Mouse (Mus musculus): ENCODE data around the gene Csf3r. TPM values are rescaled to one million over a fixed set of nuclear protein-coding genes. Genes with fewer than 3 reads are reported as not detected.

Gene Csf3r
- polyA plus RNA-seq, 1 experiment from 2014 or later, result 1.0 TPM

- Histone ChIP-seq H3K9me3 (replicated peaks) (no peaks in the 10 kb centered on the region), H3K9ac (no peak overlapping the region), H3K27ac (replicated peaks) (peak overlapping the region; percentile 30; the same call in 1 of the 2 replicates), H3K27me3 (no peaks in the 10 kb centered on the region), H3K36me3 (0 out of 2 replicates have a peak, but pooled peaks cover 3% of the 10 kb centered on the region), H3K4me1 (peaks cover 5% of the 10 kb centered on the region; the same call in 1 of the 2 replicates), H3K4me3 (replicated peaks) (no peak overlapping the region), H3K4me2 (replicated peaks) (no peak overlapping the region)
- 20% methylated on average over 7 of the region's 7 CpGs for WGBS
- peak; percentile 87 for ATAC-seq (ENCODE audit: insufficient number of reproducible peaks, low FRiP score, low TSS enrichment, low read depth)
These were observed 61.7 kb downstream of the Csf3r start for GRCm38 (mm10) chr4:126085996-126086576.

GRCm38 (mm10) chr4:126090101-126090847 is 65.9 kb downstream of the Csf3r start:
- no peak overlapping the region for H3K4me3 ChIP-seq (replicated peaks)
- H3K27ac ChIP-seq (replicated peaks), result no peak overlapping the region
- H3K4me2 ChIP-seq (replicated peaks), result no peak overlapping the region
- no peak overlapping the region for H3K9ac ChIP-seq
- no peak for ATAC-seq (ENCODE audit: insufficient number of reproducible peaks, low FRiP score, low TSS enrichment, low read depth)
- H3K4me1 ChIP-seq, result peaks cover 5% of the 10 kb centered on the region; the same call in 1 of the 2 replicates
- H3K9me3 ChIP-seq (replicated peaks), result no peaks in the 10 kb centered on the region
- H3K27me3 ChIP-seq, result no peaks in the 10 kb centered on the region
- 70% methylated on average over 7 of the region's 7 CpGs for WGBS
- H3K36me3 ChIP-seq, result no peaks in the 10 kb centered on the region

- Histone ChIP-seq H3K4me1 (peaks cover 5% of the 10 kb centered on the region; the same call in 1 of the 2 replicates), H3K36me3 (no peaks in the 10 kb centered on the region), H3K4me2 (replicated peaks) (no peak overlapping the region), H3K9ac (no peak overlapping the region), H3K27ac (replicated peaks) (no peak overlapping the region), H3K9me3 (replicated peaks) (no peaks in the 10 kb centered on the region), H3K4me3 (replicated peaks) (no peak overlapping the region), H3K27me3 (no peaks in the 10 kb centered on the region)
- WGBS, result 72% methylated on average over 4 of the region's 4 CpGs
- no peak for ATAC-seq (ENCODE audit: insufficient number of reproducible peaks, low FRiP score, low TSS enrichment, low read depth)
These were observed 66.4 kb downstream of the Csf3r start for GRCm38 (mm10) chr4:126090848-126091124.

GRCm38 (mm10) chr4:126091873-126092272 is 67.5 kb downstream of the Csf3r start:
- H3K4me3 ChIP-seq (replicated peaks), result no peak overlapping the region
- H3K9me3 ChIP-seq (replicated peaks), result no peaks in the 10 kb centered on the region
- H3K9ac ChIP-seq, result no peak overlapping the region
- H3K36me3 ChIP-seq, result no peaks in the 10 kb centered on the region
- no peak for ATAC-seq (ENCODE audit: insufficient number of reproducible peaks, low FRiP score, low TSS enrichment, low read depth)
- H3K27me3 ChIP-seq, result no peaks in the 10 kb centered on the region
- H3K27ac ChIP-seq (replicated peaks), result no peak overlapping the region
- no peak overlapping the region for H3K4me2 ChIP-seq (replicated peaks)
- 75% methylated on average over 8 of the region's 8 CpGs for WGBS
- peaks cover 2% of the 10 kb centered on the region for H3K4me1 ChIP-seq

Other genes starting within 250 kb of the Csf3r start
- 128 and 137 TPM in 2 replicates for gene Mrps15, start 22.4 kb downstream of the Csf3r start, polyA plus RNA-seq (2015; fragmentation: Nextera tagmentation; extraction: Ambion mirVana)
- 23.3 and 32.0 TPM in 2 replicates for gene Oscp1, start 34.0 kb downstream of the Csf3r start, polyA plus RNA-seq (2015; fragmentation: Nextera tagmentation; extraction: Ambion mirVana)
- 55.4 and 60.6 TPM in 2 replicates for gene Lsm10, start 72.1 kb downstream of the Csf3r start, polyA plus RNA-seq (2015; fragmentation: Nextera tagmentation; extraction: Ambion mirVana)
- gene Stk40, start 79.4 kb downstream of the Csf3r start, polyA plus RNA-seq (2015; fragmentation: Nextera tagmentation; extraction: Ambion mirVana), result 37.4 and 38.7 TPM in 2 replicates
- gene Eva1b, start 123.2 kb downstream of the Csf3r start, polyA plus RNA-seq (2015; fragmentation: Nextera tagmentation; extraction: Ambion mirVana), result 84.3 and 94.6 TPM in 2 replicates
- gene Sh3d21, start 138.9 kb downstream of the Csf3r start, polyA plus RNA-seq (2015; fragmentation: Nextera tagmentation; extraction: Ambion mirVana), result 15.0 and 16.8 TPM in 2 replicates
- gene Thrap3, start 178.2 kb downstream of the Csf3r start, polyA plus RNA-seq (2015; fragmentation: Nextera tagmentation; extraction: Ambion mirVana), result 191 and 208 TPM in 2 replicates
- 59.9 and 60.4 TPM in 2 replicates for gene Map7d1, start 231.8 kb downstream of the Csf3r start, polyA plus RNA-seq (2015; fragmentation: Nextera tagmentation; extraction: Ambion mirVana)
- 124 and 132 TPM in 2 replicates for gene Trappc3, start 237.8 kb downstream of the Csf3r start, polyA plus RNA-seq (2015; fragmentation: Nextera tagmentation; extraction: Ambion mirVana)